Mouse (Mus musculus) liver, postnatal 0 days (tissue): ENCODE measurements around the gene Foxo3.

Source experiments
- CTCF ChIP-seq: sonication (generic); IDR thresholded peaks from 2 replicates; pipeline ENCODE4 v1.5.1; 2016; ENCODE audit warnings: antibody characterized with exemption, low read depth
- EP300 ChIP-seq: IDR thresholded peaks from 2 replicates; pipeline ENCODE4 v1.6.1; 2016; ENCODE audit warnings: antibody characterized with exemption, low read depth, mild to moderate bottlenecking

GRCm38 (mm10) chr10:42245256-42245601, 31.3 kb downstream of the Foxo3 start:
- TF ChIP-seq CTCF (no peak), EP300 (no peak; the same call in 1 of the 2 replicates)
